Mouse (Mus musculus) embryonic fibroblast, embryonic 13.5 days (primary cell): ENCODE measurements around the gene Dnah9. TPM values are rescaled to one million over a fixed set of nuclear protein-coding genes. Genes with fewer than 3 reads are reported as not detected.

Source experiments
- H3K27ac ChIP-seq: 2 replicates; pipeline ENCODE4 v1.5.1; 2012; ENCODE audit warnings: low read length, control low read depth, inconsistent platforms; ENCODE audit not compliant: insufficient read depth
- H3K4me1 ChIP-seq: 2 replicates; pipeline ENCODE4 v1.6.1; 2011; ENCODE audit warnings: low read length; ENCODE audit not compliant: control insufficient read depth, insufficient read depth
- H3K4me3 ChIP-seq: 2 replicates; pipeline ENCODE4 v1.5.1; 2011; ENCODE audit warnings: mild to moderate bottlenecking, control low read depth, low read length; ENCODE audit not compliant: insufficient read depth
- CTCF ChIP-seq: IDR thresholded peaks from 2 replicates; pipeline ENCODE4 v1.5.1; 2011; ENCODE audit warnings: mild to moderate bottlenecking, control low read depth, low read length, moderate library complexity, borderline replicate concordance; ENCODE audit not compliant: insufficient read depth
- POLR2A ChIP-seq: IDR thresholded peaks from 2 replicates; pipeline ENCODE4 v1.6.1; 2011; ENCODE audit warnings: low read depth, mild to moderate bottlenecking, control low read depth, low read length, moderate library complexity
- polyA plus RNA-seq: library from polyadenylated mRNA; stranded (reverse); fragments of >200 nt; gene quantifications from 2 replicates; pipeline ENCODE4 v1.2.4, GENCODE M21; 2011; ENCODE audit warnings: low read depth; ENCODE audit not compliant: missing spikeins, insufficient read length

Dnah9 gene
- polyA plus RNA-seq, 1 experiment, result not detected

DNA sequence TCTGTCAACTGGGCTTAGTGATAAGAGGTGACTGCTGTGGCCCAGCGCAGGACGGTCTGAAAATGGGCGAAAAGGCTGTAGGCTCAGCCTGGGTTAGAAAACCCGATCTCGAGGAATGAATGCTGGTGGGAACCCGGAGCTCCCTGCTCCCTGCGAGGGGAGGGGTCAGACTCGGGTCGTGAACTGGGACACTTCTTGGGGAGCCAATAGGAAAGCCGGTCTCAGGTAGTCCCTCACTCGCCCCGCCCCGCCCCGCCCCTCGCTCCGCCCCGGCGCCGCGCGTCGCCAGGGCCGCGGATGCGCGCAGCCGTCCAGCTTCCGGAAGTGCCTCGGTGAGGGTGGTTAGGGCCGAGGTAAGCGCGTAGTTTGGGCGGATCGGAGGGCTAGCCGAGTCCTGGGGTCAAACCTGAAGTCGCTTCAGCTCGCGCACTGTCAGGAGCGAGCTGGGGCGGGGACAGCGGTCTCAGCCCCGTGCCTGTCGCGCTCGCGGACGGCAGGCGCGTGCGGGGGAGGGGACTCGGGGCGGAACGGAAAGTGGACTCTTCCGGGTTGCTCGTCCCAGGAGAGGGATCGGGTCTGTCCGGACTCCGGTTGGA lies 361.3 kb downstream of the Dnah9 start, which contains the start of gene Zkscan6:
TSS of gene Zkscan6 (plus strand) at position 267 of the 596 bp plus-strand sequence.
- TF ChIP-seq POLR2A (peak; percentile 63), CTCF (no peak)
- peaks cover 3% of the 10 kb centered on the region; the same call in 1 of the 2 replicates for H3K4me1 ChIP-seq
- H3K4me3 ChIP-seq, result peak within 1 kb of the TSS; percentile 69
- H3K27ac ChIP-seq, result peak within 1 kb of the TSS; percentile 42; the same call in 1 of the 2 replicates

GRCm38 (mm10) chr11:65806321-65806904 lies 361.9 kb downstream of the Dnah9 start:
- H3K4me3 ChIP-seq, result peak overlapping the region; percentile 68
- TF ChIP-seq CTCF (no peak), POLR2A (no peak)
- H3K27ac ChIP-seq, result peak overlapping the region; percentile 28; the same call in 1 of the 2 replicates
- H3K4me1 ChIP-seq, result no peaks in the 10 kb centered on the region

GRCm38 (mm10) chr11:65801899-65802298 lies 366.5 kb downstream of the Dnah9 start:
- H3K4me3 ChIP-seq, result no peak overlapping the region
- no peak overlapping the region for H3K27ac ChIP-seq
- no peaks in the 10 kb centered on the region for H3K4me1 ChIP-seq
- no peak for TF ChIP-seq CTCF
- no peak for TF ChIP-seq POLR2A

DNA sequence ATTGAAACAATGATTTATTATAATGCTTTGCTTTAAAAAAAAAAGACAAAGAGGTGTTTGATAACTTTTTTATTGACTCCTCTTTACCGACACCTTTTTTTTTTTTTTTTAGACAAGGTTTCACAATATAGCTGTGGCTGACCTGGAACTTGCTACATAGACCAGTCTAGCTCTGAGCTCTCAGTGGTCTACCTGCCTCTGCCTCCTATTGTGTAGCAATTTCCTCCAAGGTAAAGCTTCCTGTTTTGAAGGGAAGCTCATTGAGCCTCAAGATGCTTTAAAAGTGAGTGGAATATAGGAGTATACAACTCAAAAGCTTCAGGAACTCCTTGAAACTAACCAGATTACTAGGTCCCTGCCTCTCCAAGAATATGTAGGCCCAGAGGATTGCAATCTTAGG lies 372.5 kb downstream of the Dnah9 start:
- no peak for TF ChIP-seq CTCF
- TF ChIP-seq POLR2A, result no peak
- Histone ChIP-seq H3K4me3 (no peak overlapping the region), H3K4me1 (peaks cover 3% of the 10 kb centered on the region; the same call in 1 of the 2 replicates), H3K27ac (no peak overlapping the region)

DNA sequence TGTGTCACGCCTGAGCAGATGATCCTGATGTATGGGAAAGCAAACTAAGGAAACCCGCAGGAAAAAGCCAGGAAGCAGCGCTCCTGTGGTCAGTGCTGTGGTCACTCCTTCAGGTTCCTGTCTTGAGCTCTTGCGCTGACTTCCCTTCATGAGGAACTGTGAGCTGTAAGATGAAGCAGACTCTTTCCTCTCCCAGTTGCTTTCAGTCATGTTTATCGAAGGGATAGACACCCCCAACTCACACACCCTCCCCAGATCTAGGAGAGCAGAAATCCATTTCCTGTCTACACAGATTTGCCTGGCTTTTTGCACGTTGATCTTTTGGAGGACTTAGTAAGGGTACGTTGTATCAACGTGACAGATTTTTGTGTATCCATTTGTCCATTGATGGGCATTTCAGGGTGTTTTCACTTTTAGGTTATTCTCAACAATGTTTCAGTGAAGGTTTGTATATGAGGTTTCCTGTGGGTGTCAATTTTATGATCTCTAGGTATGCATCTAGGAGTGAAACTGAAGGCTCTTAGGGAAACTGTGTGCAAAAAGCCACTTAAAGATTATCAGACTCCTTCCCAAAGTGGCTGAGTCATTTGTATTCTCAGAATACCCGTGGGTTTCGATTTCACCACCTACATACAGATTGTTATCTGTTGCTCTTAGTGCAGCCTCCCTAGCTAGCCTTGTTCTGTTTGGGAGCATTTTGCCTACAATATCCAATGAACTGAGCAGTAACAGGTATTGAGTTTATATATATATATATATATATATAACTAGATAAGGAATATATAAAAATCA lies 373.7 kb downstream of the Dnah9 start:
- H3K4me3 ChIP-seq, result no peak overlapping the region
- no peak overlapping the region for H3K27ac ChIP-seq
- TF ChIP-seq CTCF, result no peak
- peaks cover 3% of the 10 kb centered on the region; the same call in 1 of the 2 replicates for H3K4me1 ChIP-seq

- Histone ChIP-seq H3K27ac (no peak within 1 kb of the TSS), H3K4me3 (peak within 1 kb of the TSS; percentile 75), H3K4me1 (peaks cover 8% of the 10 kb centered on the region)
- TF ChIP-seq POLR2A (peak; percentile 77), CTCF (no peak)
Observed at GRCm38 (mm10) chr11:65788154-65788553, 380.2 kb downstream of the Dnah9 start, which contains the start of gene Map2k4. Map2k4 (minus strand) TSS chr11:65788297.

- peaks cover 8% of the 10 kb centered on the region for H3K4me1 ChIP-seq
- TF ChIP-seq POLR2A (no peak), CTCF (no peak)
- H3K27ac ChIP-seq, result no peak overlapping the region
- H3K4me3 ChIP-seq, result peak overlapping the region; percentile 75
Observed at GRCm38 (mm10) chr11:65787421-65788151, 380.8 kb downstream of the Dnah9 start.

GRCm38 (mm10) chr11:65786160-65786559 lies 382.2 kb downstream of the Dnah9 start:
- Histone ChIP-seq H3K4me3 (peak overlapping the region; percentile 17), H3K4me1 (peaks cover 8% of the 10 kb centered on the region), H3K27ac (no peak overlapping the region)
- TF ChIP-seq CTCF, result no peak
- TF ChIP-seq POLR2A, result no peak

DNA sequence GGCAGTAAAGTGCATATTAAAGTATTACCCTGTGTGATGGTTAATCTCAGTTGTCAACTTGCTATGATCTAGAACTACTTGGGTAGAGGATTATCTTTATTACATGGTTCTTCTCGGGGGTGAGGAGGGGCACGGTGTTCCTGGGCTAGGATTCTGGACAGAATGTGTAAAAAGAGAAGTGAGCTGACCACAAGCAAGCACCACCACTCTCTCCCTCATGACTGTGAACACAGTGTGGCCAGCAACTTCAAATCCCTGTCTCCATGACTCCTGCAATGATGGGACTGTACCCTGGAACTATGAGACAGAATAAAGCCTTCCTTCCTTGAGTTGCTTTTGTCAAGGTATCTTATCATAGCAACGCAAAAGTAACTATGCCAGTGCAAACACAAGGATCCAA lies 386.8 kb downstream of the Dnah9 start:
- H3K4me1 ChIP-seq, result peaks cover 26% of the 10 kb centered on the region
- H3K27ac ChIP-seq, result no peak overlapping the region
- H3K4me3 ChIP-seq, result no peak overlapping the region
- no peak for TF ChIP-seq CTCF
- no peak for TF ChIP-seq POLR2A
